Mouse (Mus musculus): ENCODE data around the gene Zfp128.

- TF ChIP-seq CTCF (IDR thresholded peaks at IDR 0.05; ENCODE audit: low read depth) (no peak), EP300 (optimal IDR thresholded peaks at IDR 0.05) (no peak)
Observed at GRCm38 (mm10) chr7:12835193-12835671, 45.7 kb upstream of the Zfp128 start.

Measured in stomach, postnatal 0 days (tissue).